Mouse (Mus musculus): ENCODE data around the gene Dapp1. TPM values are rescaled to one million over a fixed set of nuclear protein-coding genes. Genes with fewer than 3 reads are reported as not detected.
A peak's percentile ranks its signal among the peaks of the same experiment; 100 is the strongest.

The Dapp1 gene
- polyA plus RNA-seq, 1 experiment from 2014 or later = 22.8 TPM

DNA sequence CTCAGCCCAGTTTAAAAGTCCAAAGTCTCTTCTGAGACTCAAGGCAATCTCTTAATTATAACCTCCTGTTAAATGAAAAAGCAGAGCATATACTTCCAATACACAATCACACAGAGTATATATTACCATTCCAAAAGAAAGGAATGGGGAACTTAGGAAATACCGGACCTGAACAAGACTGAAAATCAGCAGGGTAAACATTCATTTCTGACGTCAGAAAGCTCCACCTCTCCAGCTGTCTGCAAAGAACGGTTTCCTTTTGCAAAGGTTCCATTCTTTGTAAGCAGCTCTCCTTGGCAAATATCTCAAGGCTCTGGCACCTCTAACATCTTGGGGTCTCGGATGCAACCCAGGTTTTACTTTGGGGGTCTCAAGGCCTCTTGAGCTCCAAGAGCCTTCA is 31.0 kb upstream of the Dapp1 start:
- Histone ChIP-seq H3K9ac (ENCODE audit: low read length) (no peak overlapping the region), H3K4me2 (ENCODE audit: low read depth, low read length) (no peak overlapping the region), H3K36me3 (ENCODE audit: control insufficient read depth, insufficient read depth) (no peaks in the 10 kb centered on the region), H3K9me3 (replicated peaks; ENCODE audit: control insufficient read depth, low read length) (no peaks in the 10 kb centered on the region), H3K27me3 (ENCODE audit: control insufficient read depth, insufficient read depth, low read length) (no peaks in the 10 kb centered on the region), H3K4me1 (ENCODE audit: control insufficient read depth, insufficient read depth, low read length) (peaks cover 14% of the 10 kb centered on the region), H3K27ac (ENCODE audit: low read length) (no peak overlapping the region), H3K4me3 (ENCODE audit: low read length) (no peak overlapping the region)
- ATAC-seq (replicated peaks; ENCODE audit: extremely low read depth, insufficient read depth, low FRiP score) = no peak
- 47% methylated on average over 4 of the region's 4 CpGs for WGBS

DNA sequence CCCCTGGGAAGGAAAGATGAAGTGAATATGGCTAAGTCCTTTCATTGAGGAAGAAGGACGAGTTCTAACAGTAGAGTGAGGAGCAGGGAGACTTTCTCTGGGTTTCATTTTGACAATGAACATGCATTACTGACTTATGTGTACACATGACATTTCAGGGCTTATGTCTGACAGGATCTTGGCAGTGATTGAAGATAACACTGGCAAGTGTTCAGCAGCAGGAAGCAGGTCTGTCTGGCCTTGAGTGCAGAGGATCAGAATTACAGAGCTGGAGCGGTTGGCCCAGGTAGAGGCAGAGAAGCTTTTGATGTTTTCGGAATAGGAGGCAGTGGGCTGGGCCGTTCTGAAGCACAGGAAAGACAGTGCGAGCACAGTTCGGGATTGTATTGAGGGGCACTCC is 26.8 kb upstream of the Dapp1 start:
- H3K27me3 ChIP-seq (ENCODE audit: control insufficient read depth, insufficient read depth, low read length) = no peaks in the 10 kb centered on the region
- H3K4me2 ChIP-seq (ENCODE audit: low read depth, low read length) = peak overlapping the region; percentile 14; the same call in 1 of the 2 replicates
- 45% methylated on average over 6 of the region's 6 CpGs for WGBS
- peak; percentile 45; the same call in 1 of the 2 replicates for ATAC-seq (replicated peaks; ENCODE audit: extremely low read depth, insufficient read depth, low FRiP score)
- peak overlapping the region; percentile 49 for H3K27ac ChIP-seq (ENCODE audit: low read length)
- H3K9ac ChIP-seq (ENCODE audit: low read length) = peak overlapping the region; percentile 28; the same call in 1 of the 2 replicates
- 0 out of 2 replicates have a peak, but pooled peaks cover 2% of the 10 kb centered on the region for H3K36me3 ChIP-seq (ENCODE audit: control insufficient read depth, insufficient read depth)
- peaks cover 22% of the 10 kb centered on the region for H3K4me1 ChIP-seq (ENCODE audit: control insufficient read depth, insufficient read depth, low read length)
- H3K4me3 ChIP-seq (ENCODE audit: low read length) = no peak overlapping the region
- H3K9me3 ChIP-seq (replicated peaks; ENCODE audit: control insufficient read depth, low read length) = peaks cover 3% of the 10 kb centered on the region; the same call in 1 of the 2 replicates

DNA sequence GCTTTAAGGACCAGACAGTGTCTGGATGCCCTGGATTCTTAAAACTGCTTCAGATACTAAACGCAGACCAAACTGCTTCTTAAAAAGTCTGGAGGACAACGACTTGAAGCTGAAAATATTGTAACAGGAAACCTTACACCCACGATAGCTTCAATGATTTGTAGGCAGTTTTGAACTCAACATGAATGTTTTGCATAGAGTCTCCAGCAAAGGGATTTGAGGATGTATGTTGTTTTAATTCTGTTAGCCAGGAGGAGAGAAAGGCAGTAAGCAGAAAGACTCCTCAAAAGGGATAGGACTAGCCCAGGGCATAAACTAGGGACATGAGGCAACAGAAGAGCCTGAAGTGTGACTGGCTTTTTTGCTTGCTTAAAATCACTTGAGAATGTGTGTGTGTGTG is 25.6 kb upstream of the Dapp1 start:
- 54% methylated on average over 3 of the region's 3 CpGs for WGBS

DNA sequence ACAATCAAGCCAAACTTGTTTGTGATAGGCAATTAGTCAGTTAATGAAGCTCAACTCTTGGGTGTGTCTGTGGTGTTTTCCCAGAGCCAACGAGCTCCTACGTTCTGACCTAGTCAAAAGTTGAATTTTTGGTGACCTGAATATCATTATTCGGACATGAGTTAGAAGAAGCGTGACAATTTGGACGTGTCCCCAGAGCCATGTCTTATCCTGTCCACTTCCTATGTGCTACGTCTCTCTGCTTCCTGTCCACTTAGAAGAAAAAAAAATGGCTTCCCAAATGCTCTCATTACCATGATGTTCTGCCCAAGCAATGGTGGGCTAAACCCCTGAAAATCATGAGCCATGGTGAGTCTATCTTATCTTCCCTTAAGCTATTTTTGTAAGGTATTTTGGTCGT is 21.9 kb upstream of the Dapp1 start:
- H3K36me3 ChIP-seq (ENCODE audit: control insufficient read depth, insufficient read depth) = 0 out of 2 replicates have a peak, but pooled peaks cover 2% of the 10 kb centered on the region
- H3K27me3 ChIP-seq (ENCODE audit: control insufficient read depth, insufficient read depth, low read length) = no peaks in the 10 kb centered on the region
- no peak overlapping the region for H3K9ac ChIP-seq (ENCODE audit: low read length)
- no peak overlapping the region for H3K27ac ChIP-seq (ENCODE audit: low read length)
- ATAC-seq (replicated peaks; ENCODE audit: extremely low read depth, insufficient read depth, low FRiP score) = no peak
- H3K9me3 ChIP-seq (replicated peaks; ENCODE audit: control insufficient read depth, low read length) = peaks cover 3% of the 10 kb centered on the region; the same call in 1 of the 2 replicates
- H3K4me3 ChIP-seq (ENCODE audit: low read length) = no peak overlapping the region
- 74% methylated on average over 7 of the region's 7 CpGs for WGBS
- H3K4me2 ChIP-seq (ENCODE audit: low read depth, low read length) = no peak overlapping the region
- H3K4me1 ChIP-seq (ENCODE audit: control insufficient read depth, insufficient read depth, low read length) = peaks cover 44% of the 10 kb centered on the region

More for the DNA sequence above, 25.6 kb upstream of the Dapp1 start:
- ATAC-seq (replicated peaks; ENCODE audit: extremely low read depth, insufficient read depth, low FRiP score) = no peak
- Histone ChIP-seq H3K4me3 (ENCODE audit: low read length) (no peak overlapping the region), H3K36me3 (ENCODE audit: control insufficient read depth, insufficient read depth) (0 out of 2 replicates have a peak, but pooled peaks cover 2% of the 10 kb centered on the region), H3K27ac (ENCODE audit: low read length) (no peak overlapping the region), H3K27me3 (ENCODE audit: control insufficient read depth, insufficient read depth, low read length) (no peaks in the 10 kb centered on the region), H3K9me3 (replicated peaks; ENCODE audit: control insufficient read depth, low read length) (peaks cover 3% of the 10 kb centered on the region; the same call in 1 of the 2 replicates), H3K4me1 (ENCODE audit: control insufficient read depth, insufficient read depth, low read length) (peaks cover 31% of the 10 kb centered on the region), H3K9ac (ENCODE audit: low read length) (no peak overlapping the region), H3K4me2 (ENCODE audit: low read depth, low read length) (no peak overlapping the region)

DNA sequence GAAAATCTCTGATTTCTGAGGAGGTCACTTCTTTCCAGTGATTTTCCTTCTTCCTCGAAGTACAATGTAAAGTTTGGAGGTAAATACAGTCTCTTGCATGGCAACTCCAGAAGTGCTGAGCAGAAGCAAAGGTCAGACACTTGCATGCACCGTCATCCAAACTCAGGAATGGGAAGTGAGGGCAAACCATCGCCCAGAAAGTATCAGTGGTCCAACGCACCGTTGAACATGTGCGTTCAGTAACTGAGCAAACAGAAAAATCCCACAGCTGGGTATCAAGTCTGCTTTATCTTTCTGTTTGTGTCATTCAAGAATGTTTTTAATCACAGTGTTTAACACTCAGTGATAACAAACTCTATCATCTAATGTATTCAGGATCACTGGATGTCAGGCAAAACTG is 21.2 kb upstream of the Dapp1 start:
- Histone ChIP-seq H3K36me3 (ENCODE audit: control insufficient read depth, insufficient read depth) (0 out of 2 replicates have a peak, but pooled peaks cover 2% of the 10 kb centered on the region), H3K27ac (ENCODE audit: low read length) (no peak overlapping the region), H3K9ac (ENCODE audit: low read length) (no peak overlapping the region), H3K27me3 (ENCODE audit: control insufficient read depth, insufficient read depth, low read length) (no peaks in the 10 kb centered on the region), H3K4me3 (ENCODE audit: low read length) (no peak overlapping the region), H3K4me1 (ENCODE audit: control insufficient read depth, insufficient read depth, low read length) (peaks cover 39% of the 10 kb centered on the region), H3K4me2 (ENCODE audit: low read depth, low read length) (no peak overlapping the region), H3K9me3 (replicated peaks; ENCODE audit: control insufficient read depth, low read length) (peaks cover 3% of the 10 kb centered on the region; the same call in 1 of the 2 replicates)
- ATAC-seq (replicated peaks; ENCODE audit: extremely low read depth, insufficient read depth, low FRiP score) = no peak
- 65% methylated on average over 6 of the region's 6 CpGs for WGBS

DNA sequence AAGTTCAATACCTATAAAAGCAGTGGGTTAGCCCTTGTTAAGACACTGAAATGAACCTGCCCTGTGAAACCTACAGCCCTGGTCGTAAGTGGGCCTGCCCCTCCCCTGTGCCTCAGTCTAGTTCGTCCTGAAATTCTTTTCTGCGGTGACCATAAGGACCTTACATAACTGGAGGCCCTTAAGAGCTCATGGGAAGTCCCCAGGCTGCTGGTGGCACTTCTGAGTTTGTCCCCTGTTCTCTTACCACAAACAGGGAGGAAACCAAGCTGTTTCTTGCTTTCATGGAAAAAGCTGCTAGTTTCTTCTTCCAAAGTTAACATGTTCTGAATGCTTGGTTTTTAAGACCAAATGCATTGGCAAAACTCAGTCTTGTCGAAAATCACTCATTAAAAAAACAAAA is 20.5 kb upstream of the Dapp1 start:
- H3K27ac ChIP-seq (ENCODE audit: low read length) = peak overlapping the region; percentile 95
- H3K4me1 ChIP-seq (ENCODE audit: control insufficient read depth, insufficient read depth, low read length) = peaks cover 43% of the 10 kb centered on the region
- H3K27me3 ChIP-seq (ENCODE audit: control insufficient read depth, insufficient read depth, low read length) = no peaks in the 10 kb centered on the region
- 37% methylated on average over 4 of the region's 4 CpGs for WGBS
- peak overlapping the region; percentile 58 for H3K9ac ChIP-seq (ENCODE audit: low read length)
- peak; percentile 50; the same call in 1 of the 2 replicates for ATAC-seq (replicated peaks; ENCODE audit: extremely low read depth, insufficient read depth, low FRiP score)
- peaks cover 3% of the 10 kb centered on the region; the same call in 1 of the 2 replicates for H3K9me3 ChIP-seq (replicated peaks; ENCODE audit: control insufficient read depth, low read length)
- peak overlapping the region; percentile 56 for H3K4me2 ChIP-seq (ENCODE audit: low read depth, low read length)
- H3K36me3 ChIP-seq (ENCODE audit: control insufficient read depth, insufficient read depth) = 0 out of 2 replicates have a peak, but pooled peaks cover 2% of the 10 kb centered on the region
- H3K4me3 ChIP-seq (ENCODE audit: low read length) = peak overlapping the region; percentile 36

DNA sequence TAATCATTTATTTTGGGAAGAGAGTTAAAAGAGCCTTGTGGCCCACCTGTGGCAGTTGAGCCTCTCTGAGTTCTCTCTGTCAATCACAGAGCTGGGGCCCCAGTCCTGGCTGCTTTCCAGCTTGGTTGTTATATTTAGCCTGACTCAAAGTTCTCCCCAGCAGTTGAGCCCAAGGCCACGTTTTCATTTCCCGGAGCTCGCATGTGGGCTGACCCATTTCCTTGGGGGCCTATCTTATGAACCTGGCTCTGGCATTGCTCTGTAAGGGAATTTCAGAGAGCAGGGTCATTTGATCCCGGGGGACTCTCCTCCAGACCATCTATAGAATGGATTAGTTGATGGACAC is 19.4 kb upstream of the Dapp1 start:
- H3K36me3 ChIP-seq (ENCODE audit: control insufficient read depth, insufficient read depth) = 0 out of 2 replicates have a peak, but pooled peaks cover 2% of the 10 kb centered on the region
- peak; percentile 81 for ATAC-seq (replicated peaks; ENCODE audit: extremely low read depth, insufficient read depth, low FRiP score)
- peaks cover 48% of the 10 kb centered on the region for H3K4me1 ChIP-seq (ENCODE audit: control insufficient read depth, insufficient read depth, low read length)
- H3K4me2 ChIP-seq (ENCODE audit: low read depth, low read length) = peak overlapping the region; percentile 56
- 15% methylated on average over 4 of the region's 4 CpGs for WGBS
- peak overlapping the region; percentile 36 for H3K4me3 ChIP-seq (ENCODE audit: low read length)
- H3K27me3 ChIP-seq (ENCODE audit: control insufficient read depth, insufficient read depth, low read length) = no peaks in the 10 kb centered on the region
- peak overlapping the region; percentile 95 for H3K27ac ChIP-seq (ENCODE audit: low read length)
- peak overlapping the region; percentile 59 for H3K9ac ChIP-seq (ENCODE audit: low read length)
- H3K9me3 ChIP-seq (replicated peaks; ENCODE audit: control insufficient read depth, low read length) = peaks cover 3% of the 10 kb centered on the region; the same call in 1 of the 2 replicates

DNA sequence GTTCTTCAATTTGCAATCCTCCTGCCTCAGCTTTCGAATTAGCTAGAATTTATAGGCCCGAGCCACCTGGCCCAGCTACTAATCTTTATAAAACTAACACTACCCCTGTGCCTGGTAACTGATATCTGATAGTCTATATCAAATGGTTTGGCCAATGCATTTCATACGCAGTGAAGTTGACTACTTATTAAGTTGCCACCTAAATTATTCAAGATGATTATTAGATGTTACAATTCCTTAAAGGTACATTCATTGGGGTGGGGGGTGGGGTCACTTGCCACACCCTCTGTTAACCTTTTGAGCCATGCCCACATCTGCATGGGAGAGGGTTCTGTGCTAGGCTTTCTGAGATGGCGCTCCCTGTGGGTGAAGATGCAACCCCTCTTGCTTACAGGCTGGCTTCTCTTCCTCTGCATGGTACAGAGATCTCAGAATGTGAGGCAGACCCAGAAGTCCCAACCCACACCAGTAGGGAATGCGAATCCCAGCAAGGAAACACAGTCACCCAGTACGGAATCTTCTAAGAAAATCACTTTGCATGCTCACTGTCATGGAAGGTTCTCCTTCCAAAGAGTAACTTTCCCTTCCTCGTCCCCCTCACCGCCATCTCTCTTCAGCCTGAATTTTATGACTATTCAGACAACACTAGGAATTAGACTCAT is 18.8 kb upstream of the Dapp1 start:
- Histone ChIP-seq H3K9me3 (replicated peaks; ENCODE audit: control insufficient read depth, low read length) (peaks cover 2% of the 10 kb centered on the region; the same call in 1 of the 2 replicates), H3K4me2 (ENCODE audit: low read depth, low read length) (no peak overlapping the region; the same call in 1 of the 2 replicates), H3K4me1 (ENCODE audit: control insufficient read depth, insufficient read depth, low read length) (peaks cover 48% of the 10 kb centered on the region), H3K9ac (ENCODE audit: low read length) (no peak overlapping the region), H3K36me3 (ENCODE audit: control insufficient read depth, insufficient read depth) (0 out of 2 replicates have a peak, but pooled peaks cover 1% of the 10 kb centered on the region), H3K27me3 (ENCODE audit: control insufficient read depth, insufficient read depth, low read length) (no peaks in the 10 kb centered on the region), H3K4me3 (ENCODE audit: low read length) (no peak overlapping the region), H3K27ac (ENCODE audit: low read length) (peak overlapping the region; percentile 95)
- no peak for ATAC-seq (replicated peaks; ENCODE audit: extremely low read depth, insufficient read depth, low FRiP score)
- 83% methylated on average over 8 of the region's 8 CpGs for WGBS

DNA sequence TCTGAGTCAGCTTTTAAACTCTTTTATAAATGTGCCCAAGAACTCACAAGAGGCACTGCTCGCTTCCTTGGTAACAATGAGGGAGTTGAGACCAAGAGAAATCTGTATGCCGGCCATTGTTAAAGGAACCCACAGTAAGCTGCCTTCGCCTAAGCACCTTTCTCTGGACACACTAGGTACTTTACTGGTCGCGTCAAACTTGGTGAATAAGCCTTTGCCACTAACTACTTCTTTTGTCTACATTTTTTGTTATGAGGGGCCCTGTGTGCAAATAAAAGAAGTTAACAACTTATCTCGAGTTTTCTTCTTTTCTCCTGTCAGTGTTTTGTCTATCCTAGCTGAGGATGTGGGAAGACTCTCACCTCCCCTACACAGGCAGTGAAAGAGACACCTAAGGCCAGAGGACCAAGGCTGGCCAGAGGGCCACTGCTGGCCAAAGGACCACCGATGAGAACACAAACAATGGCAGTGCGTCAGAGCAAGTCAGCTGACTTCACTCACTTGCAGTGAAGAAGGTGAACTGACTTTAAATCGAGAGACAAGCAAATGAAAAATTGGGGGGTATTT is 18.0 kb upstream of the Dapp1 start:
- ATAC-seq (replicated peaks; ENCODE audit: extremely low read depth, insufficient read depth, low FRiP score) = no peak
- Histone ChIP-seq H3K4me1 (ENCODE audit: control insufficient read depth, insufficient read depth, low read length) (peaks cover 50% of the 10 kb centered on the region), H3K27me3 (ENCODE audit: control insufficient read depth, insufficient read depth, low read length) (no peaks in the 10 kb centered on the region), H3K36me3 (ENCODE audit: control insufficient read depth, insufficient read depth) (no peaks in the 10 kb centered on the region), H3K9ac (ENCODE audit: low read length) (no peak overlapping the region), H3K4me3 (ENCODE audit: low read length) (no peak overlapping the region), H3K4me2 (ENCODE audit: low read depth, low read length) (no peak overlapping the region), H3K27ac (ENCODE audit: low read length) (peak overlapping the region; percentile 46), H3K9me3 (replicated peaks; ENCODE audit: control insufficient read depth, low read length) (no peaks in the 10 kb centered on the region)
- 85% methylated on average over 9 of the region's 9 CpGs for WGBS

Data from heart, embryonic 16.5 days (tissue).